Mouse (Mus musculus): ENCODE measurements around the gene Hdac4.

The Hdac4 gene

DNA sequence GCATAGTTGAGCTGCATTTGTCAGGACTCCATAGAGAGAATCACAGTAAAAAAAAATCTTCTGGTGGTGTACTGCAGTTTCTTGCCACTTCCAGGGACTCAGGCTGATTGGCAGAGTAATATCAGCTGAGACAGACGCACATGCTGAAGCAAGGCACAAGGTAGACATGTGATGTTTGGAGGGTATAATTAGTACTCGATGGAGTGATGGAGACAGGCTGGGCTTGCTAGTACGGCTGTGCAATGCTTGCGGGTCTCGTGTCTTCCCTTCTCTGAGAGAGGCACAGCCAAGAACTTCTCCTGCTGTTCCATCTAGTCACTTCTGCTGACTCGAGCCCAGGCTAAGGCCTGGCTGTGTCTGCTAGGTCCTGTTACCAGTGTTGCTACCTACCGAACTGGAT lies 162.0 kb downstream of the Hdac4 start:
- in situ Hi-C loops (cut with MboI; ENCODE audit: low sequenced_read_pairs): no loop called here

DNA sequence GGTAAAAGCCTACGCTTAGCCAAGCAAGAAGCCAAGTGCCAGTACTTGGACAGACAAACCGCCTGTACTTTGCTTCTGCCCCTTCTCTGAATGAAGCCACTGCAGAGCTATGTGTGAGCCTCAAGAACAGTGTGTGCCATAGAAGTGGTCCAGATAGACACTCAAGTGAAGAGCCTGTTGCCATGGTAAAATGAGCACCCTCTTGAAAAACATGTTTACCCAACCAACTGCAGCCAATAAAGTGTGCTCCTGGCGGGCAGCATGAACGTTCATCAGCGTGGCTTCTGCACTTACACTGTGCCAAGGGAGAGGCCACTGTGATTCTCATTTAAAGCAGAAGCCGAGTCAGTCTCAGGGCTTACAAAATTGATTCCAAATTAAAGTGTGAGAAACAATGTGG lies 165.0 kb downstream of the Hdac4 start:
- in situ Hi-C loops (cut with MboI; ENCODE audit: low sequenced_read_pairs): no loop called here

DNA sequence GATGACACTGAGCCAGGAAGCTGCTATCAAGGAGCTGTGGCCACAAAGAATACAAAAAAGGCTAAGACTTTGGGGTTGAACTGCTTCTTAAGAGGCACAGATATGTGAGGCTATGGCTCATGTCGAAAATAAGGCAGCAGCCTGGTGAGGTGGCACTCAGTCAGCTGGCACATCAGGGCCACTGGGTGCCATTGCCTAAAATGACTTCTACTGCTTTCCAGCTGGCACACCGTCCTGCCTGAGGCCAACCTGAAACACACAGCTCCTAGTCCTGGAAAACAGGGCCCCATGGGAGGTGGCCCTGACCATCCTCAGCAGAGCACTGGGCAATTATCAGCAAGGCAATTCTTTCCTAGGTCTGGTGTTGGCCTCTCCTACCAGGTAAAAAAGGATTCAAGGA lies 167.3 kb downstream of the Hdac4 start:
- in situ Hi-C loops (cut with MboI; ENCODE audit: low sequenced_read_pairs): no loop called here

DNA sequence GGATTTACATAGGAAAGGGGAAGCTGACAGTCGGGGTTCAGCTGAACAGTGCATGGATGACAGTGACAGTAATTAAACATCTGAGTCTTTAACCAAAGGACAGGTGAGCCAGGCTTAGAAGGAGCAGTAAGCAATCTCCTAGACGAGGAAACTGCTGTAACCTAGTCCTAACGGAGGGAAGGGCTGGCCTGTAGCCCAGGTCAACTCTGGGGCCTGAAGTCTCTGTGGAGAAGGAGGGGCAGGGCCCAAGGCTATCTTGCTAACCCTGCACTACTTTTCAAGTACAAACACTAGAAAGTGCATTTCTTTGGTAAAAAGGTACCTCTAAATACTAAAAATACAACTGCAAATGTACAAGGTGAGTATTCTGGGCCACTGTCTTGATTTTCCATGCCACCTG lies 169.1 kb downstream of the Hdac4 start:
- in situ Hi-C loops (cut with MboI; ENCODE audit: low sequenced_read_pairs): no loop called here

DNA sequence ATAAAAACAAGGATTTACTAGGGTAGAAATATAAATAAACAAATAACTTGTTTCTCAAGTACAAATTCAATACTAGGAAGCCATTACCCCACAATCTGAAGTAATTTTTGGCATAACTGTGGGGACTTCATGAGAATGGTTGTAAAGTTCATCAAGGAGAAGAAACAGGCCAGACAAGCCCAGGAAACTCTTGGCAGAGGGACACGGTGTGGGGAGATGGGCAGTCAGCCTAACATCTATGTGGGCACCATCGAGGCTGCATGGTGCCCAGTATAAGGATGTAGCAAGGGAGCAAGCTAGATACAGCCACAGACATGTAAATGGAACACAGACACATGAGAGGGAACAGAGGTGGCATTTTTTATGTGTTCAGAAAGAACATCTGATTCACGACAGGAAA lies 171.6 kb downstream of the Hdac4 start:
- in situ Hi-C loops (cut with MboI; ENCODE audit: low sequenced_read_pairs): no loop called here

DNA sequence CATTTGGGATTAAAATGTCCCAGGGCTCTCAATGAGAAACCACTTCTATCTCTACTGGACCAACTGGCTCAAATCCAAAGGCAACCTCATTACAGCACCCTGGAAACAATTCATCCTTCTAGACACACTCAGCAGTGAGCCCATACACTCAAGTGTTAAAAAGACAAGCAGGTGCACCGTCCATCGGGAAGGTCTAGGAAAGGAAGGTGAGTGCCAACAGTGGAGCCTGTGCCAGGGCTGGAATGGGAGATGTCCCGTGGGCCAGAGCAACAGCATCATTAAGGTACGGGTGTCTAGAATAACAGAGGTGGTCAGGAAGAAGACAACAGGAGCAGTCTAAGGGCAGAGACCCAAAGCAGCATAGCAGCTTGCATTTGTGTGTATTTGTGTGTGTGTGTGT lies 173.5 kb downstream of the Hdac4 start:
- in situ Hi-C loops (cut with MboI; ENCODE audit: low sequenced_read_pairs): no loop called here

DNA sequence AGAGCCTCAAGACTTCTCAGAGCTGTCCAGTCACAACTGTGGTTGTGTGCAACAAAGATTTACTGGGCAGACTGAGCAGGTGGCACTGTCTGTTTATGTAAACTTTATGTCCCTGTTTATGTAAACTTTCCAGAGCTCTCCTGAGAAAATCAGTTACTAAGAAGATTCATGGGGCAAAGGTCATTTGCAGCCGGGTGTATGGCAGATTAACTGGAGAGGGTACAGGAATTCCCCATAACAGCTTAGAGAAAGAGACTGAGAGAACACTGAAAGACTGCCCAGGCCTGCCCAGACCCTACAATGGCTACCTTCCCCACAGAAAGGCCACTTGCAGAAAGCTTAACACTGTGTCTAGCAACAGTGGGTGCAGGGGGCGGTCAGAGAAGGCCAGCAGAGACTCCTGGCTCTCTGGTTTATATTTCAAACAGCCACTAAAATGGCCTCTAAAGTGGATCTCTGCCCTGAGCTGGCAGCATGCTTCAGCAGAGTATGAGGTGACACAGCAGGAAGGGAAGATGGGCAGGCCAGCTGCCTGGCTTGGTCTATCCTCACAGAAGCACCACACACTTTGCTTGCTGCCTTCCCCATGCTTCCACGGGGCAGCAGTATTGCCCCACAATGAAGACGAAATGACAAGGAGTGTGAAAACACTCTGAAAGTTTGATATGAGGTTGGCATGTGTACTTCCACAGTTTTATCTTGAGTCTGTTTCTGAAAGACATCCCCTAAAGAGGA lies 179.4 kb downstream of the Hdac4 start:
- in situ Hi-C loops (cut with MboI; ENCODE audit: low sequenced_read_pairs): no loop called here

DNA sequence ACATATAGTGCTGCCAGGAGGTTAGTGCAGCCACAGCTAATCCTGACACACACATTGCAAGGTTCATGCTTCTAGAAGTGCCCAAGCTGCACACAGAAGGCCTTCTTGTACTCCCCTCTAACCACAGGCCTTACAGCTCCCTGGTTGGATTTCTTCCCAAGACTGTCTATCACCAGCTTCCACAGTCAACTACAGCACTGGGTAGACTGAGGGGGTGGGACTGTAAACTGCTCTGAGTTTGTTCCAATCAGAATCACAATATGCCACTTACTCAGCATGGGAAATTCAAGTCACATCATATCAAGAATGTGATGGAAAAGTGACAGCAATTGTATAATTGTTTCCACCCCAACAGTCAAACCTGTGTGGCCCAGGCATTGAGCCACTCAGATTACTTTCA lies 180.2 kb downstream of the Hdac4 start:
- in situ Hi-C loops (cut with MboI; ENCODE audit: low sequenced_read_pairs): no loop called here

DNA sequence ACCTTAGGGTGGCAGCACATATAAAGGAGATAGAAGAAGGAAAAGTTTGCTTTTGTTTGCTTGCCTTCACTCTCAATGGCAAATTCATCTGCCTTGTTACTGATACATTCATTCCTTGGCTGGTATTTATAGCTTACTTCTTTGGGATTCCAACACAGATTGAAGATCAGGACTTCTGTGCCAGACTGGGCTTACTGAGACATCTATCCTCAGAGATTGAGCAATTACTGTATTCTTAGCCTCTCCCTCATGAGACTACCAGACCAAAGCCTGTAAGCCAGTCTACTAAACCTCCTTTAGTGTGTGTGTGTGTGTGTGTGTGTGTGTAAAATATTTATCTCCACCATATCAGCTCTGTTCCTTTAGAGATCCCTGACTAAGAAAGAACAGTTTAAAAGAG lies 181.0 kb downstream of the Hdac4 start:
- in situ Hi-C loops (cut with MboI; ENCODE audit: low sequenced_read_pairs): no loop called here

DNA sequence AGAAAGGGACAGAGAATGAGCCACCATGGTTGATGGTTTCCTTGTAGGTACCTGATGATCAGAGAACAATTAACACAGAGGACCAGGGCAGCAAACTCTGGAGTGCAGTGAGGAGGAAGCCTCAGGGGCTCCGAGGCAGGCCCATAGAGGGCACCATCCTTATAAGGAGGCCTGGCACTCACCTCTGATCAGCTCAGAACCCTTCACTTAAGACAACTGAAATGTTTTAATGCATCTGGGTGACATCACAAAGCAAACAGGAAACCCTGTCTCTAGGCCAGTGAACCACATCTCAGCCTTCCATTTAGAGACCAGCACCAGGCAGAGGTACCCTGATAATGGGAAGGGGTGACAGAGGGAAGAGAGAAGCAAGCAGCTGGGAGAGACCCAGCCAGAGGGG lies 188.8 kb downstream of the Hdac4 start:
- in situ Hi-C loops (cut with MboI; ENCODE audit: low sequenced_read_pairs): no loop called here

DNA sequence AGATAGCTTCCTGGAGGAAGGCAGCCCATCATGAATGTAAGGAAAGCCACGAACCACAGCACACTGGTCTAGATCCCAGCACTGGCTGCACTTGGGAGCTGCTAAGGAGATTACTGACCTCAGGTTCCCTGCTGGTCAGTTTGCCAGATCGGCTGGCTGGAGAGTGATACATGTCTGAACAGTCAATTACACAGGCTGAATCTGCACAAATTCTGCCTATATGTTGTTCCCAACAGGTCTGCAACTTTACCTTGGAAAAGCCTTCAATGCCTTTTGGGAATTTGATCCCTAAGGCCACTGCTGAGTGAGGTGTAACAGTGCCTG lies 189.9 kb downstream of the Hdac4 start:
- in situ Hi-C loops (cut with MboI; ENCODE audit: low sequenced_read_pairs): no loop called here

DNA sequence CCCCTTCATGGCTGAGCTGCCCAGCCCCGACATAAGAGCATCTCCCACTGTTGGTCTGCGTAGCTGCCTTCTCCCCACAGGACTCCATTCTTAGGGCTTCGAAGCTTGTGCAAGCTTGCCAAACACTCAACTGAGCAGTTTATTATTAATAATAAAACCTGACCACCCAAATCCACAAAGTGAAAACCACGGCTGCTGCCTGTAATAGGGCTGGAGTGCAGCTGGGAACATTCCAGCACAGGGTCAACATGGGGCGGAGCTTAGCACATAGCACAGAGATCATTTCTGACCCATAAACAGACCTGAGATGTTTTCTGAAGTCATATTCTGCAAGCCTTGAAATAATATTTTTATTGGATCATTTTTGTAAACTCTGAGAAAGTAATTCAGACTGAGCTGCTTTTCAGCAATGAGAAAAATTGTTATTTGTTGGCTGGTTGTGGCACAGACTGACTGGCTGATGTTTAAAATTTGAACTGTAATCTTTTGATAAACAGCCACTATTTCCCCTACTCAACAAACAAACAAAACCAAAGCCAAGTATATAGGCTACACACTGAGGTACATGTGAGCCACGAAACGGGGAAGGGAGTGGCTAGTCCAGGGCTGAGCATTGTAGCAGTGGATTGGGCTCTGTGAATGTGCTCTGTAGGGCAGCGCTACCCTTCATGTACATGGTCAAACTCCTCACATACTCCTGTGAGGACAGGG lies 190.4 kb downstream of the Hdac4 start:
- in situ Hi-C loops (cut with MboI; ENCODE audit: low sequenced_read_pairs): no loop called here

DNA sequence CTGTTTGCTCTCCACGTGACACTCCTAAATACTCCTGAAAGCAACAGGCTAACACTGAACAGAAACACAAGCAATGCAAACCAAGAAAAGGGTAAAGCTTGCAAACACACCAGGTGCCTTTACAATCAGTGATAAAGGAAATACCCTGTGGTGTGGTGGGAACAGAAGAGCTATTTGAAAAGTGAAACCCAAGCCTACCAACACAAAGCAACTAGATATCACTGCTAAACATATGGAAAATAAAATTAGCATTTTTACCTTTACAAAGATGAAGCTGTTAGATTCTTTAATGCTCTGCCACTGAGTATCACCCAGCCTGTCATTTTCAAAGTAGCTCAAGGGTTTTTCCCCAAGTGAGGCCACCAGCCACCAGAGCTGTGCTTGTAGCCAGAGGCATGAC lies 191.4 kb downstream of the Hdac4 start:
- in situ Hi-C loops (cut with MboI; ENCODE audit: low sequenced_read_pairs): no loop called here

DNA sequence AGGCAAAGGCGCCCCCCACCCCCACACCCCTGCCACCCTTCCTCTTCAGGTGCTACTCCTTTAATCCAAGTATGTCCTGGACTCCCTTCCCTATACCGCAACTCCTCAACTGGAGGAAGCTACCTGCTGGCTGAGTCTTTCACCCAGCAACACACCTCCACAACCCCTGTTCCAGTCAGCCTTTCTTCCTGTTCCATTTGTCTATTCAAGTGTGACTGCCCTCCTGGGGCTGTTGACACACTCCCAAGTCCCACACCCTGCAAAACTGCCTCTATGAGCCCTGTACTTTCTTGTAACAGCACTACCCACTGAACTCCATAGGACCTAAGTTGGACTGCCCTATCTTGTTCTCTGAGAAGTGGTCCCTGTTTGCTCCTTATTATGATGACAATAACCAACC lies 195.3 kb downstream of the Hdac4 start:
- in situ Hi-C loops (cut with MboI; ENCODE audit: low sequenced_read_pairs): no loop called here

DNA sequence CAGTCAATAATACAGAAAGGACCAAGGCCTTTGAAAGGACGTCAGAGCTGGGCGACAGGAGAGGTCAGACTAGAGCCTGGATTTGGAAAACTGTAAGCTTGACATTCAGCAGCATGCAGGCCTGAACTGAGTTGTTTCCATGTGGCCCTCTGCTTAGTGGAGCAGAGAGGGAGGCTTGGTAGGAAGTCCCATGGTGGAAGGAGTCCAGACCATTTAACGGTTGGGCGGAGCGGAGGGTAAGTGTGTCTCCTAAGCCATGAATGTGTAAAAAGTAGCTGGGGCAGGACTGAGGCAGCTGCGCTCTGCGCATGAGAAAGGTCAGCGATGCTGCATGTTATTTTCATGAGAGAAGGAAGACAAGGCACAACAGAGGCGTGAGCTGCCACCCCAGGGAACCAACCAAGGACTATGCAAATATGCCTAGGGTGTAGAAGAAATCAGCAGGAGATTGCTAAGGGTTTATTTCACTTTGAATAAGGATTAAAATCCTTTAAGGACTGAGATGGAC lies 201.8 kb downstream of the Hdac4 start:
- in situ Hi-C loops (cut with MboI; ENCODE audit: low sequenced_read_pairs): no loop called here

DNA sequence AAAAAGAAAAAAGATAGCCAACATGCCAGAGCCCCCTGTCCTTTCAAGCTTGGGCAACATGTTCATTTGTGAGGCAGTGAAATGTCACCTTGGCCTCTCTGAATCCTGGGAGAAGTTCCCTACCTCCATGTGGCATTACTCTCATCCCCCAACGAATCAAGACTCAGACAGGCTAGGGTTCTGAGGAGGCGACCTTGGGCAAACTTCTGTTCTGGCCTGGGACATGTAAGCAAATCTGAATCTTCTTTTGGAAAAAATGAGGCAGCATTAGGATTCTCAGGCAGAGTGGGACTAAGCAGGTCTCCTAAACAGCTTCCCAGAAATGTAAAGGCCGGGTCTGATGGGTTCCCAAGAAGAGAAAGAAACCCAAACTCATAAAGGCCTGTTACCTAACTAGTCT lies 202.8 kb downstream of the Hdac4 start:
- in situ Hi-C loops (cut with MboI; ENCODE audit: low sequenced_read_pairs): no loop called here

DNA sequence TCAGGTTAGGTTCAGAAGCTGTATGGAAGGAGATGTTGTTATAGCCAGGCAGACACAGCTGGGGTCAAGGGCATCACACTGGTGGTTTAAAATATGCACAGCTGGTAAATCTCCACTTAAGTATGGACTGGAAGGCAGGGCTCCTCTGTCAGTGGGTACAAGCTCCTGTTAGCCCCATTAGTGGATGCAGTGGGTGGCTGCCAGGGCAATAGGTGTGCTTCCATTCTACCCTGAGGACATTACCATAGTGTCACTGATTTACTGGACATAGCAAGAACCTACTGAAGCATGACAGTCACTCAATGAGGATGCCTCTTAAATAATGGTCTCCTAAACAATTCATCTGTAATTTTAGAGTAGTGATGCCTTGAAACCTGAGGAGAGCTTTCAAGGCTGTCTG lies 203.9 kb downstream of the Hdac4 start:
- in situ Hi-C loops (cut with MboI; ENCODE audit: low sequenced_read_pairs): no loop called here

DNA sequence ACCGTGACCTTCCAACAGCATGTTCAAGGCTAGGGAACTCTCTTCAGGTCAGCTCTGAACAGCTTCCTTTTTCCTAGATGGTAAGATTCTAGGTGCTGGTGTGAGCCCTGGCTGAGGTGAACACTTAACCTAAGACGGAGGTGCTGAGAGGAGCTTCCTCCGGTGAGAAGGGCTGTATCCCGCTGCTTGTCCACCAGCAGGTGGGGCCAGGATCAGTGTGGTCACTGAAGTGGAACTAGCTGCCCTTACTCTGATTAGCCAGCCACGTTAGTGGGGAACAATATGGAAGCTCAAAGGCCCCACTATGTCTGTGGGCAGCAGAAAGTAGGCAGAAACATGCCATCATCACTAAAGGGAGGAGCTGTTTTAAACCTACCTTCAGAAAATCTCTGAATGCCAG lies 204.6 kb downstream of the Hdac4 start:
- in situ Hi-C loops (cut with MboI; ENCODE audit: low sequenced_read_pairs): no loop called here

DNA sequence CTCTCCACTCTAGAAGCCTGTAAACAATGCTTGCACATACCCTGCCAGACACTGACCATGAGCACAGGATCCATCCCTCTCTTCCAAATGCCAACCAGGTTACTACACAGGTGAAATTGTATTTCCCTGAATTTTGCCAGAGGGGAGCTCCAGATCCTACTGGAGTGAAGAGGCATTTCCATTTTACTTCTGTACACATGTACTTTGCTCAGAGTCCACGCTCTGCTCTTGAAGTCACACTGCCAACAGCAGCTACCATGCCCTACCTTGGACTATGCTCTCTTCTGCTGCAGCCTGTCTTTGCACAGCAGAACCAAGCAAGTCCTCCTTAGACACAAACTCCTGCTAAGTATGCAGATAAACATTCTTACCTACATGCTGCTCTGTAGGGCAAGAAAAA lies 206.6 kb downstream of the Hdac4 start:
- in situ Hi-C loops (cut with MboI; ENCODE audit: low sequenced_read_pairs): no loop called here

DNA sequence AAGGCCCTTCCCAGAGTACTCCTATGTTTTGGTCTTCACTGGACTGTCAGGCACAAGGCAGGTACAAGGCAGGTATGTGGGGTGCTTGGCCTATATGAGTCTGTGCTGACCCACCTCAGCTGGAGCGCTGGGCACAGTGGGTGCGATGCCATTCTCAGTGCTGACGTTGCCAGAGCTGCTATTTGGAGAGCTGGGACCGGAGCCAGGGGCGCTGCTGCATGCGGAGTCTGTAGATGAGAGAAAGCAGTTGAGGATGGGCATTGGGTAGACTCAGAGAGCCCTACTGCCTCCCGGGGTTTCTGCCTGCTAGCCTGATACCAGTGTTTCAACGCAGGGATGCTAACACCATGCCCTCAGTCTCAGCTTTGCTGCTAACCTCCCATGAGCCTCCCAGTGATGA lies 208.1 kb downstream of the Hdac4 start:
- in situ Hi-C loops (cut with MboI; ENCODE audit: low sequenced_read_pairs): no loop called here

DNA sequence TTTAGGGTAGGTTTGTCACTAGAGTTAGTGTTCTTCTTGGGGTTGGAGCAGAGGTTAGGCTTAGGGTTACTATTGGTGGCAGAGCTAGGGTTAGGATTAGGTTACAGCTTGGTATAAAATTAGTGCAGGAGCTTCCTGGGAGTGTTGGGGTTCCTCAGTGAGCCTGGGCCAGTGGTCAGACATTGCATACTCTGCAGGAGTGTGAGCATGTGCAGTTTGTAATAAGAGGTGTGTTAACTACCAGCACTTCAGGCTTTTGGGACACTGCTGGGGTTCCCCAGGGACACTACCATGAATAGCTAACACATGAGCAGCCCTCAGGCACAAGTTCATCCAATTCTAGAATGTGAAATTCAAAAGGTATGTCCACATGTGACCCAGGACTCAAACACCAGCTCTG lies 209.7 kb downstream of the Hdac4 start:
- in situ Hi-C loops (cut with MboI; ENCODE audit: low sequenced_read_pairs): no loop called here

DNA sequence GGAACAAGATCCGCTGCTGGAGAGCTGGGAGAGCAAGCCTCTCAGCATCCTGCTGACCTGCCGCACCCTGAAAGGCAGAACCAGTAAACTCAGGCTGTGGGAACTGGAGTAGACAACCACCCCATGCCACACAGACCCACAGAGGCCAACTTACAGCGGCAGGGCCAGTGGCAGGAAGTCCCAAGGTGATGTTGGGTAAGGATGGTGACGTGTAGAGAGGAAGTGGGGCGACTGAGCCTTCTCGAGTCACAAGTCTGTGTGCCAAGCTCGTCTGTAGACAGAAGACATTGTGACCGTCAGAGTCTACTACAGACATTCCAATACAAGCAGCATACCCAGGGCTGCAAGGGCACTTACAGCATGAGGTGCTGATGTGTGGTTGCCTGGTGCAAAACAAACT lies 211.0 kb downstream of the Hdac4 start:
- in situ Hi-C loops (cut with MboI; ENCODE audit: low sequenced_read_pairs): no loop called here

DNA sequence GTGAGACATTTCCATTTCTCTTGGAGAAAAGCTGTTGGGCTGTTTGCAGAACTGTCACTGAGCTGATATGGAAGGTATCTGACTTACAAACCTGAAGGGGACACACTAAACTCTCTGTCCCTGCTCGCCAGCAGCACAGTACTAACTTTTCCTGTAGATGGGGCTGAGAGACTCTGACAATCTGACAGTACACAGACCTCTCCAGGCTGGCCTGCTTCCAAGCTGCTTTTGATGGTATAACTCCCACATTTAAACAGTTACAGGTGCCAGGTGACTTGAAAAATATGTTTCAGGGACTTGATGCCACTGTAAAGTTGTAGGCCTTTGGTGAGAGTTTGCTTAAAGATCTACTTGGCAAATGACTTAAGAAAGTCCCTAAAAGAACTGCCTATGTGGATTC lies 214.1 kb downstream of the Hdac4 start:
- in situ Hi-C loops (cut with MboI; ENCODE audit: low sequenced_read_pairs): no loop called here

Measured in CH12F3 (cell line).